Mouse (Mus musculus): Measurements from ENCODE around the gene Mipep. TPM values are rescaled to one million over a fixed set of nuclear protein-coding genes. Genes with fewer than 3 reads are reported as not detected.

Mipep gene
- 12.3 and 14.9 TPM in 2 replicates for polyA plus RNA-seq (2012; rRNA removed; ENCODE audit: low replicate concordance)

DNA sequence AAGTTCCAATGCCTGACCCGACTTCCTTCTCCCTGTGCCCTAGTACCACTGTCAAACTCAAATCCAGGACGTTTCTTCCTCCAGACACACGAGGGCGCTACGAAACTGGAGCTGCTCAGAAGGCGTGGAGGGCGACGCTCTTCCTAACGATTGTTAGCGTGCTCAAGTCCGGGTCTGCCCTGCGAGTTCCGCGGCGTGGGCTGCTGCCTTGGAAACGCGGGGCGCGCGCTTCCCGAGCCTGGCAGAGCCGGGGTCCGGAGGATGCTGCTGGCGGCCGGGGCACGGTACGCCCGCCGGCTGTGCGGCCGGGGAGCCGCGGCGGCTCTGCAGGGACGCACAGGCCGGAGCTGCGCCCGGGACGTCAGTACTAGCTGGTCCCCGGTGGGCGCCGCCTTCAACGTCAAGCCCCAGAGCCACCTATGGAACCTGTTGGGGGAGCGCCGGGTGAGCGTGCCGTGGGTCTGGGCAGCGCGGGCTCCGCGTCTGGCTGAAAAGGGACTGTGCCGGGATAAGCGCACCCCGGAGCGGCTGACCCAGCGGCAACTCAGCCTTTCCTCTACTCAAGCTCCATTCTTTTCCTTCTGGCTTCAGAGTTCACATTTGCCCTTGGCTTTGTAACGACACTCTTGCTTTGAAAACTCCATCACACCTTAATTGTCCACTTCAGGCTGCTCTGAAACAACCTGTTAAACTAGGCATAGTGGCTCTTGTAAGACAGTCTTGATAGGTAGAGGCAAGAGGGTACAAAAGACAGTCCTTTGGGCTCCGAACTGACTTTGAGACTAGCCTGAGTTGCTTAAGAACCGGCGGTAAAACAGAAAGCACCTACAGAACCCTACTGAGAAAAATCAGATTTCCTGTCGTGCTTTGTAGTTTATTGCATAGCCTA is at the start of gene Mipep:
TSS of gene Mipep (plus strand) at position 147 of the 889 bp plus-strand sequence.

DNA sequence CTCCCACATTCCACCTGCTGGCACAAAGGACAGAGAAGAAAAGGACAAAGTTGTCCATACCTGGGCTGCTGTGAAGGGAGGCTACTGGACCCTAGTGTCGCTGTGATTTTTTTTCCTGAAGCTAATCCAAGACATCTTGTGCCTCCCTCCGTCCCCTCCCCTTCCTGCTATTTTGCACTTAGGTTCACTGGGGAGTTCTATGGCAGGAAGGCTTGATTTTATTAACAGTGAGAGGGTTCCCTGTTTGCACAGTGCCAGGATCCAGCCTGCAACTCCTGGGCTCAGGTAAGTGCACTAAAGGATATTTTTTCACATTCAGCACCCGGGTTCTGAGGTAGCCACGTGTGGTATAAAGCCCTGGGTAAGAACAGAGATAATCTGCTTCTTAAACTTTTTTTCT is 16.5 kb upstream of the Mipep start, which contains the start of gene C1qtnf9:
TSS of gene C1qtnf9 (plus strand) at position 251 of the 400 bp plus-strand sequence.

Other genes starting within 250 kb of the Mipep start
- gene Spata13, start 150.6 kb upstream of the Mipep start, polyA plus RNA-seq (2012; rRNA removed; ENCODE audit: low replicate concordance): 10.0 and 16.1 TPM in 2 replicates
- 14.3 and 76.3 TPM in 2 replicates for gene C1qtnf9, start 16.4 kb upstream of the Mipep start, polyA plus RNA-seq (2012; rRNA removed; ENCODE audit: low replicate concordance)